Mouse (Mus musculus): ENCODE measurements around the gene Gm42421.

The Gm42421 gene

DNA sequence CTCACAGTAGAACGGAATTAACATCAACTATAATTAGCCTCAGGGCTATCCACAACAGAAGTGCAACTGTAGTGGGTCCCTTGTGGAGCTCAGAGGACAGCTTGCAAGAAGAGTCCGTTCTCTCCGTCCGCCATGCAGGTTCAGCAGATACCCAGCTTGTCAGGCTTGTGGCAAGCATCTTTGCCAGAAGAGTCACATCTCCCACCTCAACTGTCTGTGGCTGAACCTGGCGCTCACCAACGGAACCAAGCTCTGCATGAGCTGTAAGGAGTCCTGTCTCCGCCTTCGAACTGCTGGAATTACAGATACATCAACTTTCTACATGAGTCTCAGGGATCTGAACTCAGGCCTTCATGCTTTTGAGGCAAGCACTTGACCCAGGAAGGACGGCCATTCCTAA is 8.2 kb downstream of the Gm42421 start:
- no peak for DNase-seq (ENCODE audit: low spot score)

DNA sequence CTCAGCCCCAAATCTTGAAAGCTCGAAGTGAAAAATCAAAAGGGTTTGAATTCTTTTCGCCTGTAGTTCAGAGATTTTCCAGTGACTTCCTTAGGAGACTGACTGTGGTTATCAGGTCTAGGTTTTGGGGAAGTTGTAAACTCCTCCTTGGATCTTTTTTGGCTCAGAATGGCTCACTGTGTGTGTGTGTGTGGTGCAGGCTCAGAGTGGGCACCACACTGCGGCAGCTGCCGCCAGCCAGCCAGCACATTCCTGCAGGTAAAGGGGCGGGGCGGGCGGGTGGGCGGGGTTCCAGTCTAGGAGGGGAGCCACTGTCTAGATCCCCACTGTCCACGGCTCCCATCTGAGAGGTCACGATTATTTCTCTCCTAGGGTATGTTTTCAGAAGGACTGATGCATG is 13.6 kb downstream of the Gm42421 start:
- DNase-seq (ENCODE audit: low spot score): no peak

DNA sequence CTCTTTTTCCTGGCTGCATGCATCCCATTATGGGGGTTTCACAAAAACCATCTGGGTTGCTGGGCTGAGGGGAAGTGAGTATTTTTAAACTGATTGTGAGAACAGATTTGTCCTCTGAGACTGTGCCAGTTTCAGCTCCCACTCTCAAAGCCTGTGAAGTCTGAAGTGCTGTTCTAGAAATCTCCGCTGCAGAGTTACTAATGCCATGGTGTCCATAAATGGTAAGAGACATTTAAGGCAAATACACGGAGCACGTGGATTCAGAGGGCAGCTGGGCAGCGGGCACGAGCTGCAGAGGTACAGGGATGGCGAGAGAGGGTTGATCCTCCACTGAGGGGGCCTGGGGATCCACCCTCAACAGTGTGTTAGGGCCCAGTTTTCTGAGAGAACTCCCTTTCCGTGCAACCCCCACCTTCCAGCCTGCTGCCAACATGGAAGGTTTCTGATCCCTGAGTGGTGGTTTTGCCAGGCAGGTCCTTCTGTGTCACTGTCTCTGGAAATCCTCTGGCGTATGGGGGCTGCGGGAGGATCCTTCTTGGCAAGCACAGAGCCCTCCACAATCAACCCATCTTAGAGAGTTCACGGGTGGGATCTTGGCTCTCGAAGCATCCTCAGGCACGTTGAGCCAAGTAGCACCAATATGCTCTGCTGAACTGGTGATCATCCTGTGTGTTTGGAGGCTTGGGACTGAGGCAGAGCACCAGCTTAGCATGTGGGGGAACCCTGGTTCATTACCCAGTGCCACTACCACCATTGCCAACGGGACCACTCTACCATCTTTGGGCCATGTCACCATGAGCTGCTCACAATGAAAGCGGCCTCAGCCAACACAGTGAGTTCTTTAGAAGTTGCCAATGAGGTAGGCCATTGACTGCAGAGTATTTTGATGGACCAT is 15.5 kb downstream of the Gm42421 start:
- DNase-seq (ENCODE audit: low spot score): no peak

DNA sequence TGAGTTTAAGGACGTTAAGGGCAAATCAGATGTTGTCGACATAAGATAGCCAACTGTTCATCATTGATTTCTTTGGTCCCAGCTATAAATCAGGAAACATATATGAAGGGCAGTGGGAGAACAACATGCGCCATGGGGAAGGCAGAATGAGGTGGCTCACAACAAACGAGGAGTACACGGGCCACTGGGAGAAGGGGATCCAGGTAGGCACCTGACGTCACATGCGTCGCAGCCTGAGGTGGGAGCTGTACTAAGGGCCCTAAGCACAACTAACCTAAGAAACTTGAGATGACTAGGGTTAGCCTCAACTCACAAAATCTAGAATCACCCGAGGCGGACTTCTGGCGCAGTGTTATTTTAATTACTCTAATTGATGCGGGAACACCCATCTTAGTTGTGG is 20.4 kb downstream of the Gm42421 start:
- no peak for DNase-seq (ENCODE audit: low spot score)

DNA sequence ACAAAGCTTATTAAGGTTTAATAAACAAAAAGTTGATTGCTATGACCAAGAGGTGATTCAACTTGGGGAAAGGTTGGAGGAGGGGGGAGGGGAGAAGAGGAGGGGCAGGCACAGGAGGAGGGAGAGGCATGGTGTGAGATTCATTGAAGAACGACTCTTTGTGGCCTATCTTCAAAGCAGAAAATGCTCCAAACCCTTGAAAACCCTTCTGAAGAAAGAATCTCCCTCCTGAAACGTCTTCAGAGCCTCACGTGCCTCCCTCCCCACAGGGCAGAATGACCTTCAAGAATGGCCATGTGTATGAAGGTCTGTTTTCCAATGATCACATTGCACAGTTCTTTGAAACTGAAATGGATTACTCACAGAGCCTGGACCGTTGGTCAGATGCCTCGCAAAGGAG is 22.0 kb downstream of the Gm42421 start:
- no peak for DNase-seq (ENCODE audit: low spot score)

GRCm38 (mm10) chr5:143957101-143957500 is 29.1 kb downstream of the Gm42421 start:
- no peak for DNase-seq (ENCODE audit: low spot score)

GRCm38 (mm10) chr5:143959551-143959950 is 31.6 kb downstream of the Gm42421 start:
- DNase-seq (ENCODE audit: low spot score): no peak

DNA sequence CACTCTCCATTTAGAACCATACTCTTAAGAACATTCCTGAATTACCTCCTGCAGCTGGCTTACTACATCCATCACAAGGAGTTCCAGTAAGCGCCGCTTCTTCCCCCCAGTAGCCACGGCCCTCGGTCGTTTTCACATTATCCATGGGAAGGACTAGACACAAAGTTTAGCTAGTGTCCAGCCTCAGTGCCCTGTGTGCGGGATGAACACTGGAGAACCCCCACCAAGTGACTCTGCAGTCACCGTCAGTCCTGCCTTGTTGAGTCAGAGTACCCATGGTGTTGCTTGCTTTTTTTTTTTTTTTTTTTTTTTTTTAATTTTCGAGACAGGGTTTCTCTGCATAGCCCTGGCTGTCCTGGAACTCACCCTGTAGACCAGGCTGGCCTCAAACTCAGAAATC is 33.2 kb downstream of the Gm42421 start:
- DNase-seq (ENCODE audit: low spot score): no peak

GRCm38 (mm10) chr5:143965586-143966345 is 37.8 kb downstream of the Gm42421 start:
- DNase-seq (ENCODE audit: low spot score): no peak

- no peak for DNase-seq (ENCODE audit: low spot score)
Measured at GRCm38 (mm10) chr5:143966671-143967070, 38.7 kb downstream of the Gm42421 start.

- DNase-seq (ENCODE audit: low spot score): no peak
Measured at GRCm38 (mm10) chr5:143972628-143973027, 44.7 kb downstream of the Gm42421 start.

DNA sequence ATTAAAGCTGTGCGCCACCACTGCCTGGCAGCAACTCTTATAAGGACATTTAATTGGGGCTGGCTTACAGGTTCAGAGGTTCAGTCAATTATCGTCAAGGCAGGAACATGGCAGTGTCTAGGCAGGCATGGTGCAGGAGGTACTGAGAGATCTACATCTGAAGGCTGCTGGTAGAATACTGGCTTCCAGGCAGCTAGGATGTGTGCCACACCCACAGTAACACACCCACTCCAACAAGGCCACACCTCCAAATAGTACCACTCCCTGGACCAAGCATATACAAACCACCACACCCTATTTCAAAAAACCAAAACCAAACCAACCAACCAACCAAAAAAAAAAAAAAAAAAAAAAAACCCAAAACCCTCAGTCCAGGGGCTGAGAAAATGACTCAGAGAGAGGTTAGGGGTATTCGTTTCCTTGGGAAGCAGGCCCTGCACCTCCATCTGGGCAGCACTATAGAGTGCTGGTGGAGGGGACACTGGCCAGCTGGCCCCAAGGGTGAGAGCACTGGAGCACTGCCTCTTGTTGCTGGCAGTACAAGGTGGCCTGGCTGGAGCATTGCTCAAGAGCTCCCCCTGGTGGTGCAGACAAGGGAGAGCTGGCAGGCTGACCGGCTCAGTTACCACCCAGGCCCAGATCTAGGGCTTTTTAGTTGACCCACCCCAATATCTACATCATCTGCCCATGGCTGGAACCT is 47.1 kb downstream of the Gm42421 start:
- DNase-seq (ENCODE audit: low spot score): peak; percentile 47

DNA sequence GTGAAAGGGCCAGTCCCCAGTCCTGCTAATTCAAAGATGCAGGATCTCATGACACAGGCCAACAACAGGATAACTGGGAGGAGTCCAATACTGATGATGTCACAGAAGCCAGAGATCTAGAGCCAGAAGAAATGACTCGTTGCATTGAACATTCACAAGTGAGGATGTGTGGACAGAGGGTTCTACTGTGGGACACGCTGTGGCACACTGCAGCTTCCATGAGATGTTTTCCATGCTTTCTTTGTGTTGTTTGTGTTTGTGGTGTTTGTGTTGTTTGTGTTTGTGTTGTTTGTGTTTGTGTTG is 47.6 kb downstream of the Gm42421 start:
- DNase-seq (ENCODE audit: low spot score): no peak

- no peak for DNase-seq (ENCODE audit: low spot score)
Measured at GRCm38 (mm10) chr5:143976232-143976631, 48.3 kb downstream of the Gm42421 start.

GRCm38 (mm10) chr5:143976726-143977431 is 48.9 kb downstream of the Gm42421 start:
- no peak for DNase-seq (ENCODE audit: low spot score)

DNA sequence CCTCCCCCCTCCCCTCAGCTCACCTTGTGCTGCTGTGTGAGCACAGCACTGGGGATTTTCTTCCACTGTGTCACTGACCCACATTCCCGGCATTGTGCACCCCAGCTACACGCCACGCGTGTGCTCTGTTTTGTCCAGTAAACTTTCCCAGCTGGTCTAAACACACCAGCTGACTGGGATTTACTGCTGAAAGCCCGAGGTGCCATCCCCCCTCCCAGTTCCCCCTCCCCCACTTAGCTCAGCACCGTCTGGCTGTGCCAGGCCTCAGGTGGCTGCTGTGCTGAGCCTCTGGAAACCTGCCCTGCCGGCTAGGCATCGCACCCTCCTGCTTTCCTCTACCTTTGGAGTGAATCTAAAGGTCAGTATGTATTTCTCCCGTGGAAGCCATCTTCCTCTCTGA is 52.9 kb downstream of the Gm42421 start:
- DNase-seq (ENCODE audit: low spot score): no peak

DNA sequence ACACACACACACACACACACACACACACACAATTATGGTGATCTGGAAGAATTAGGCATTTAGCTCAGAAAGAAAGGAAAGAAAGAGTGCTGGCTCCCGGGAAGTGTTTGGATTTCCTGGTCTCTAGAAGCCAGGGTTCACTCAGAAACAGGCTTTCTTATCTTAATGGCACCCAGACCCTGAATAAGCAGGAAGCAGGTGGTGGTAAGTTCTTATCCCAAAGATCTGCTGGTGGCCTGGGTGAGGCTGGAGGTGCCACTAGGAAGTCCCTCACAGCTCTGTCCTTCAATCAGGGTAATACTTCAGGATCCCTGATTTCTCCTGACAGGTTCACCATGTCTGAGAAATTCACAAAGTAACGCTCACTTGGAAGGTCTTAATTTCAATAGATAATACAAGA is 54.4 kb downstream of the Gm42421 start:
- no peak for DNase-seq (ENCODE audit: low spot score)

DNA sequence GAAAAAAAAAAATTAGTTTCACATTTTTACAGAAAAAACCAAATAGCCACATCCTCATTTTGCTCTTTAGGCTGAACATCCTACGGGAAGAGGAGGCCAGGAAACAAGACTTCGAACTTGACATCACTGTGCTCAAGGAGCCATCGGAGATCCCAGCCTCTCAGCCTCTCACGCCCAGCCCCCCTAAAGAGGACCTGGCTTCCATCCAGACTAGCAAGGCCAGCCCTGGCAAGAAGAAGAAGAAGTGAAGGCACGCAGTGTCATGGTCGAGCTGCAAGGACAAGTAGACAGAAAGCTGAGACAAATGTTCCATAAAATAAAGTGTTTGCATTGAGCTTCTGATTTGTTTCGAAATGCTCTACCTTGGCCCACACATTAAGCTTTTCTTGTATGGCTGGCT is 57.4 kb downstream of the Gm42421 start:
- no peak for DNase-seq (ENCODE audit: low spot score)

All from lung, postnatal 25 days (tissue).